Mouse (Mus musculus) bone marrow macrophage, adult 2 months (primary cell): ENCODE measurements around the gene Gm340.

Source experiments
- CTCF ChIP-seq: IDR thresholded peaks from 2 replicates; pipeline ENCODE4 v1.5.1; 2012; ENCODE audit warnings: low read depth, mild to moderate bottlenecking, low read length, moderate library complexity
- POLR2A ChIP-seq: IDR thresholded peaks from 2 replicates; pipeline ENCODE4 v1.6.1; 2012; ENCODE audit warnings: mild to moderate bottlenecking, low read depth, low read length, borderline replicate concordance

- no peak for TF ChIP-seq POLR2A
- no peak for TF ChIP-seq CTCF
These were observed at the start of gene Gm340 for GRCm38 (mm10) chr19:41581706-41582420.
